Mouse (Mus musculus) frontal cortex, postnatal 36 days (tissue): Measurements from ENCODE around the gene Mpv17l2.

Experiments used
- DNase-seq, 2 experiments: peaks; one replicate each; pipeline ENCODE4 v3.0.0; 2022; ENCODE audit warnings: low spot score in 2 of 2

Mpv17l2 gene

GRCm38 (mm10) chr8:70760775-70761406 is at the start of gene Mpv17l2:
TSS of gene Mpv17l2 (minus strand) at chr8:70760946.
- DNase-seq, result peak; percentile 94 to 98

- no peak for DNase-seq
These were observed 48.4 kb upstream of the Mpv17l2 start for GRCm38 (mm10) chr8:70808955-70809701.

- DNase-seq, result no peak
These were observed 47.5 kb upstream of the Mpv17l2 start, which contains the start of gene Il12rb1 for GRCm38 (mm10) chr8:70808239-70808638. TSS of gene Il12rb1 (plus strand) at chr8:70808449.

- no peak for DNase-seq
These were observed 46.6 kb upstream of the Mpv17l2 start for GRCm38 (mm10) chr8:70807304-70807703.

- DNase-seq, result no peak
These were observed 45.8 kb upstream of the Mpv17l2 start for GRCm38 (mm10) chr8:70806541-70806940.

GRCm38 (mm10) chr8:70804481-70805206 is 43.9 kb upstream of the Mpv17l2 start, which contains the start of gene Mast3:
TSS of gene Mast3 (minus strand) at chr8:70805054.
- peak; percentile 80 to 83 for DNase-seq

- peak; percentile 77 to 81 for DNase-seq
These were observed 43.2 kb upstream of the Mpv17l2 start for GRCm38 (mm10) chr8:70803761-70804480.

GRCm38 (mm10) chr8:70802786-70803510 is 42.2 kb upstream of the Mpv17l2 start:
- DNase-seq, result no peak

- no peak for DNase-seq
These were observed 41.1 kb upstream of the Mpv17l2 start for GRCm38 (mm10) chr8:70801830-70802229.

GRCm38 (mm10) chr8:70801156-70801555 is 40.4 kb upstream of the Mpv17l2 start:
- DNase-seq, result peak; percentile 81 to 82

- DNase-seq, result peak; percentile 72 to 75
These were observed 39.9 kb upstream of the Mpv17l2 start for GRCm38 (mm10) chr8:70800648-70801047.

GRCm38 (mm10) chr8:70798281-70798680 is 37.5 kb upstream of the Mpv17l2 start:
- peak in 1 of 2 experiments; percentile 53 for DNase-seq

- peak; percentile 88 for DNase-seq
These were observed 36.6 kb upstream of the Mpv17l2 start for GRCm38 (mm10) chr8:70797081-70798070.

- no peak for DNase-seq
These were observed 35.8 kb upstream of the Mpv17l2 start for GRCm38 (mm10) chr8:70796403-70797080.

GRCm38 (mm10) chr8:70795370-70795769 is 34.6 kb upstream of the Mpv17l2 start:
- DNase-seq, result no peak

GRCm38 (mm10) chr8:70794215-70794614 is 33.5 kb upstream of the Mpv17l2 start:
- no peak for DNase-seq

- DNase-seq, result no peak
These were observed 32.0 kb upstream of the Mpv17l2 start for GRCm38 (mm10) chr8:70792700-70793099.

- DNase-seq, result peak; percentile 95 to 96
These were observed 31.4 kb upstream of the Mpv17l2 start for GRCm38 (mm10) chr8:70791975-70792691.
